Mouse (Mus musculus) forebrain, embryonic 12.5 days (tissue): ENCODE measurements around the gene Fam129c. TPM values are rescaled to one million over a fixed set of nuclear protein-coding genes. Genes with fewer than 3 reads are reported as not detected.
A peak's percentile ranks its signal among the peaks of the same experiment; 100 is the strongest.

Experiments used
- ATAC-seq: fragments of 200-750 bp; cut with Nextera tagmentation; 2 replicates; pipeline ENCODE4 v1.8.0; 2017; ENCODE audit warnings: moderate TSS enrichment; ENCODE audit not compliant: low FRiP score
- H3K27ac ChIP-seq: fragments of 300-500 bp; sonication (generic); 2 replicates; pipeline ENCODE4 v1.5.1; 2016; ENCODE audit warnings: mild to moderate bottlenecking
- H3K27me3 ChIP-seq: fragments of 300-500 bp; sonication (generic); 2 replicates; pipeline ENCODE4 v1.6.1; 2016; ENCODE audit warnings: mild to moderate bottlenecking
- H3K36me3 ChIP-seq: fragments of 300-500 bp; sonication (generic); replicated peaks from 2 replicates; pipeline ENCODE4 v1.6.1; 2016; ENCODE audit warnings: mild to moderate bottlenecking
- H3K4me1 ChIP-seq: fragments of 300-500 bp; sonication (generic); 2 replicates; pipeline ENCODE4 v1.6.1; 2016
- H3K4me2 ChIP-seq: fragments of 300-500 bp; sonication (generic); 2 replicates; pipeline ENCODE4 v1.6.1; 2016; ENCODE audit warnings: mild to moderate bottlenecking, moderate library complexity
- H3K4me3 ChIP-seq: fragments of 300-500 bp; sonication (generic); replicated peaks from 2 replicates; pipeline ENCODE4 v1.5.1; 2016; ENCODE audit warnings: mild to moderate bottlenecking
- H3K9ac ChIP-seq: fragments of 300-500 bp; sonication (generic); 2 replicates; pipeline ENCODE4 v1.6.1; 2016; ENCODE audit warnings: mild to moderate bottlenecking
- H3K9me3 ChIP-seq: fragments of 300-500 bp; sonication (generic); 2 replicates; pipeline ENCODE4 v1.6.1; 2016
- WGBS: fragments of 180-500 bp; shearing (Covaris S2); methylation state at CpG from one replicate; pipeline ENCODE4 v1.1.7; 2016; 5-methylcytosine and 5-hydroxymethylcytosine counted together
- microRNA-seq: library from miRNA; unstranded; fragments of <30 nt; microRNA quantifications from one replicate; pipeline ENCODE4, GENCODE M21; 2017
- polyA plus RNA-seq: library from polyadenylated mRNA; unstranded; fragments of >200 nt; fragmentation: Nextera tagmentation; extraction: Ambion mirVana; gene quantifications from 2 replicates; pipeline ENCODE4 v1.2.1, GENCODE M21; 2016

The Fam129c gene
- polyA plus RNA-seq, 1 experiment from 2014 or later, result 4.3 TPM

DNA sequence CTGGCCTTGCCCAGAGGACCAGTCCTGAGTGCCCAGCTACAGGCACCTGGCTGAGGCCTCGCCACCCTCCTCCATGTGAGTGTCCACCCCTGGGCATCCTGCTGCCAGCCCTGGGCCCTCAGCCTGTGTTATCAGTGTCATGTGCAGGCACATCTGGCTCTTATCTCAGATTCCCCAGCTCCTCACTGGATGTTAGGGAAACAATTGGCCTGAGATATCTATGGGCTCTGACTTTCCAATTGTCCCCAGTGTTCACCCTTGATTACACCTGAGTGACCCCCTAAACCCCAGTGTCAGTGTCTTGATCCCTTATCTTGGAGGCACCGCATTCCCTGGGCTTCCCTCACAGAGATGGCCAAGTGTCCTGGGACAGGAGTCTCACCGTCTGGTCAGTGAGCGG, 41.9 kb downstream of the Fam129c start:
- no peak overlapping the region for H3K9ac ChIP-seq
- no peak for ATAC-seq
- 95% methylated on average over 4 of the region's 4 CpGs for WGBS

DNA sequence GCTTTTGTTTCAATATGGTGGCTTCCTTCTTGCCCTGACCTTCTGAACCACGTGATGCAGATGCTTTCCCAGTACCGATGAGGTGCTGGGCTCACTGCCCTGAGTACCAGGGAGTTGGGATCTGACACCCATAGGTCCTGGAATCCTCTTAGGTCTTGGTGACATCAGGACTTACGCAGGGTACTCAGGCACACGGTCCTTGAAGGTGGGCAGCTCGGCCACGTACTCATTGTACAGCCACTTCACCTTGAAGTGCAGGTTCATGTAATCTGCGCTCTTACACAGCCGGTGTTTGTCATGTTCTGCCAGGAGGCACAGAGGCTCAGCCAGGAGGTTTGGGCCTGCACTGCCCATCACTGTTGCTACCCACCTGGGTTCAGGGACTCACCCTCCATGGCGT, 48.1 kb downstream of the Fam129c start:
- no peaks in the 10 kb centered on the region for H3K4me1 ChIP-seq
- no peak for ATAC-seq
- H3K9me3 ChIP-seq, result no peaks in the 10 kb centered on the region
- 0 out of 2 replicates have a peak, but pooled peaks cover 7% of the 10 kb centered on the region for H3K27me3 ChIP-seq
- H3K9ac ChIP-seq, result no peak overlapping the region
- 79% methylated on average over 9 of the region's 9 CpGs for WGBS
- H3K4me2 ChIP-seq, result no peak overlapping the region
- H3K4me3 ChIP-seq, result no peak overlapping the region
- H3K27ac ChIP-seq, result no peak overlapping the region
- H3K36me3 ChIP-seq, result peaks cover 14% of the 10 kb centered on the region; the same call in 1 of the 2 replicates

More for the DNA sequence above, 41.9 kb downstream of the Fam129c start:
- peaks cover 2% of the 10 kb centered on the region; the same call in 1 of the 2 replicates for H3K4me1 ChIP-seq
- no peaks in the 10 kb centered on the region for H3K9me3 ChIP-seq
- no peak overlapping the region for H3K4me3 ChIP-seq
- H3K4me2 ChIP-seq, result no peak overlapping the region
- H3K27me3 ChIP-seq, result peaks cover 42% of the 10 kb centered on the region
- no peak overlapping the region for H3K27ac ChIP-seq
- H3K36me3 ChIP-seq, result peaks cover 5% of the 10 kb centered on the region; the same call in 1 of the 2 replicates

DNA sequence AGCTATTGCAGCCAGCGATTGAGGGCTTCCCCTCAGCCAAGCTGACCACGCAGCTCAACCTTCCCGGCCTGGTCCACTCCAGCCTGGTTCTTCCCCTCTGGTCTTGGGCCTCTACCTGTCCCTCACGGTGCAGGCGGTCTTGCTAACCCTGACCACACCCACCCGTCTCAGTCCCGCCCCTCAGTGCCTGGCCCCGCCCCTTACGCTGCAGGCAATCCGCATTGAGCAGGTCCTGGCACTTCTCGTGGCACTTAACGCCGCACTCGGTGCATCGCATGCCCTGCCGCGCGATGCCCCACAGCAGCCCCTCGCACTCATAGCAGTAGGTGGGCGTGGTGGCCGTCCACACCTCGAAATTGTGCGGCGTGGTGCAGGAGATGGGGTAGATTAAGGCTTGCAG, 57.2 kb downstream of the Fam129c start:
- Histone ChIP-seq H3K4me1 (peaks cover 8% of the 10 kb centered on the region; the same call in 1 of the 2 replicates), H3K36me3 (peaks cover 3% of the 10 kb centered on the region; the same call in 1 of the 2 replicates), H3K9ac (peak overlapping the region; percentile 18), H3K9me3 (no peaks in the 10 kb centered on the region), H3K27me3 (peaks cover 76% of the 10 kb centered on the region), H3K27ac (no peak overlapping the region), H3K4me2 (peak overlapping the region; percentile 46), H3K4me3 (peak overlapping the region; percentile 21)
- 1% methylated on average over 24 of the region's 24 CpGs for WGBS
- ATAC-seq, result 0 out of 2 replicates have a peak, but pooled peaks have one; percentile 42

Small RNAs within 50 kb of the gene (microRNA-seq; reads per million reads assigned to microRNA genes)
- gene Mir6769b, result 0.73 reads per million

Other genes starting within 250 kb of the Fam129c start
- 76.7 and 77.1 TPM in 2 replicates for gene Use1, start 230.8 kb upstream of the Fam129c start, polyA plus RNA-seq
- 3.2 and 4.4 TPM in 2 replicates for gene Ocel1, start 226.3 kb upstream of the Fam129c start, polyA plus RNA-seq
- 31.5 and 35.3 TPM in 2 replicates for gene Nr2f6, start 215.7 kb upstream of the Fam129c start, polyA plus RNA-seq
- 3.2 and 4.6 TPM in 2 replicates for gene Ushbp1, start 201.8 kb upstream of the Fam129c start, polyA plus RNA-seq
- 89.4 and 110 TPM in 2 replicates for gene Babam1, start 200.8 kb upstream of the Fam129c start, polyA plus RNA-seq
- gene Ankle1, start 191.6 kb upstream of the Fam129c start, polyA plus RNA-seq, result 34.2 and 38.0 TPM in 2 replicates
- gene Abhd8, start 134.0 kb upstream of the Fam129c start, polyA plus RNA-seq, result 99.3 and 99.8 TPM in 2 replicates
- 207 and 219 TPM in 2 replicates for gene Mrpl34, start 132.7 kb upstream of the Fam129c start, polyA plus RNA-seq
- gene Dda1, start 128.4 kb upstream of the Fam129c start, polyA plus RNA-seq, result 146 and 155 TPM in 2 replicates
- gene Ano8, start 111.7 kb upstream of the Fam129c start, polyA plus RNA-seq, result 11.1 and 13.4 TPM in 2 replicates
- gene Gtpbp3, start 109.5 kb upstream of the Fam129c start, polyA plus RNA-seq, result 12.6 and 15.1 TPM in 2 replicates
- 27.6 and 30.2 TPM in 2 replicates for gene Plvap, start 85.9 kb upstream of the Fam129c start, polyA plus RNA-seq
- gene Ccdc194, start 71.9 kb upstream of the Fam129c start, polyA plus RNA-seq, result 0.20 and 0.21 TPM in 2 replicates
- 8.4 and 8.5 TPM in 2 replicates for gene Bst2, start 60.2 kb upstream of the Fam129c start, polyA plus RNA-seq
- gene Mvb12a, start 54.7 kb upstream of the Fam129c start, polyA plus RNA-seq, result 48.1 and 52.1 TPM in 2 replicates
- gene Tmem221, start 38.8 kb upstream of the Fam129c start, polyA plus RNA-seq, result 0.19 TPM in 1 of 2 replicates, not detected in the other
- not detected in 2 replicates for gene Nxnl1, start 31.0 kb upstream of the Fam129c start, polyA plus RNA-seq
- gene Slc27a1, start 28.8 kb upstream of the Fam129c start, polyA plus RNA-seq, result 44.6 and 45.2 TPM in 2 replicates
- gene Pgls, start 5.5 kb upstream of the Fam129c start, polyA plus RNA-seq, result 199 and 208 TPM in 2 replicates
- 42.7 TPM in 2 replicates for gene Colgalt1, start 13.3 kb downstream of the Fam129c start, polyA plus RNA-seq
- 13.7 and 16.0 TPM in 2 replicates for gene Unc13a, start 74.1 kb downstream of the Fam129c start, polyA plus RNA-seq
- gene Jak3, start 78.6 kb downstream of the Fam129c start, polyA plus RNA-seq, result 2.5 and 2.9 TPM in 2 replicates
- not detected in 2 replicates for gene Insl3, start 91.6 kb downstream of the Fam129c start, polyA plus RNA-seq
- gene B3gnt3, start 104.1 kb downstream of the Fam129c start, polyA plus RNA-seq, result 0.36 and 0.72 TPM in 2 replicates
- 38.4 and 38.9 TPM in 2 replicates for gene Fcho1, start 128.1 kb downstream of the Fam129c start, polyA plus RNA-seq